Mouse (Mus musculus): Measurements from ENCODE around the gene Itgb3.

GRCm38 (mm10) chr11:104660599-104660998, 52.8 kb downstream of the Itgb3 start:
- TF ChIP-seq CTCF (IDR thresholded peaks at IDR 0.05; ENCODE audit: low read depth) (peak; percentile 40), EP300 (IDR thresholded peaks at IDR 0.05; ENCODE audit: low read depth) (no peak)

All from liver, postnatal 0 days (tissue).